Mouse (Mus musculus): ENCODE measurements around the gene Slc45a2. TPM values are rescaled to one million over a fixed set of nuclear protein-coding genes. Genes with fewer than 3 reads are reported as not detected.
A peak's percentile ranks its signal among the peaks of the same experiment; 100 is the strongest.

The Slc45a2 gene
- 0.05 TPM in 1 of 2 replicates, not detected in the other for polyA plus RNA-seq (2015; fragmentation: Nextera tagmentation; extraction: Ambion mirVana)

GRCm38 (mm10) chr15:11000421-11000820 is at the start of gene Slc45a2:
Gene Slc45a2 (plus strand): TSS chr15:11000721.
- Histone ChIP-seq H3K9ac (ENCODE audit: low read depth, low read length) (no peak within 1 kb of the TSS), H3K27ac (ENCODE audit: low read length) (no peak within 1 kb of the TSS), H3K4me1 (ENCODE audit: control insufficient read depth, low read depth, low read length) (no peaks in the 10 kb centered on the region), H3K36me3 (ENCODE audit: control insufficient read depth, insufficient read depth) (no peaks in the 10 kb centered on the region), H3K4me3 (ENCODE audit: low read depth, low read length) (no peak within 1 kb of the TSS), H3K4me2 (ENCODE audit: low read depth, low read length) (no peak within 1 kb of the TSS), H3K9me3 (replicated peaks; ENCODE audit: control insufficient read depth, low read length) (no peaks in the 10 kb centered on the region), H3K27me3 (ENCODE audit: control insufficient read depth, insufficient read depth, low read depth, low read length) (no peaks in the 10 kb centered on the region)
- WGBS (ENCODE audit: insufficient replicate concordance), result 69% methylated on average over 7 of the region's 7 CpGs
- ATAC-seq (ENCODE audit: low read depth), result no peak

GRCm38 (mm10) chr15:10951951-10952759 is 48.4 kb upstream of the Slc45a2 start, which contains the start of gene C1qtnf3:
Gene C1qtnf3 (plus strand): TSS chr15:10952332.
- H3K4me1 ChIP-seq (ENCODE audit: control insufficient read depth, low read depth, low read length), result no peaks in the 10 kb centered on the region; the same call in 1 of the 2 replicates
- ATAC-seq (ENCODE audit: low read depth), result no peak
- no peak within 1 kb of the TSS for H3K4me2 ChIP-seq (ENCODE audit: low read depth, low read length)
- H3K36me3 ChIP-seq (ENCODE audit: control insufficient read depth, insufficient read depth), result no peaks in the 10 kb centered on the region
- no peak within 1 kb of the TSS for H3K9ac ChIP-seq (ENCODE audit: low read depth, low read length)
- H3K27ac ChIP-seq (ENCODE audit: low read length), result no peak within 1 kb of the TSS
- no peak within 1 kb of the TSS for H3K4me3 ChIP-seq (ENCODE audit: low read depth, low read length)
- 70% methylated on average over 23 of the region's 23 CpGs for WGBS (ENCODE audit: insufficient replicate concordance)
- H3K9me3 ChIP-seq (replicated peaks; ENCODE audit: control insufficient read depth, low read length), result no peaks in the 10 kb centered on the region
- no peaks in the 10 kb centered on the region for H3K27me3 ChIP-seq (ENCODE audit: control insufficient read depth, insufficient read depth, low read depth, low read length)

- no peaks in the 10 kb centered on the region for H3K36me3 ChIP-seq (ENCODE audit: control insufficient read depth, insufficient read depth)
- H3K4me1 ChIP-seq (ENCODE audit: control insufficient read depth, low read depth, low read length), result no peaks in the 10 kb centered on the region; the same call in 1 of the 2 replicates
- WGBS (ENCODE audit: insufficient replicate concordance), result 42% methylated on average over 4 of the region's 4 CpGs
- no peak for ATAC-seq (ENCODE audit: low read depth)
- H3K9me3 ChIP-seq (replicated peaks; ENCODE audit: control insufficient read depth, low read length), result no peaks in the 10 kb centered on the region
- no peak overlapping the region for H3K4me3 ChIP-seq (ENCODE audit: low read depth, low read length)
- no peak overlapping the region for H3K9ac ChIP-seq (ENCODE audit: low read depth, low read length)
- no peak overlapping the region for H3K4me2 ChIP-seq (ENCODE audit: low read depth, low read length)
- no peaks in the 10 kb centered on the region for H3K27me3 ChIP-seq (ENCODE audit: control insufficient read depth, insufficient read depth, low read depth, low read length)
- H3K27ac ChIP-seq (ENCODE audit: low read length), result no peak overlapping the region
These were observed 47.7 kb upstream of the Slc45a2 start for GRCm38 (mm10) chr15:10952760-10953305.

- H3K4me3 ChIP-seq (ENCODE audit: low read depth, low read length), result no peak overlapping the region
- no peak for ATAC-seq (ENCODE audit: low read depth)
- no peak overlapping the region for H3K27ac ChIP-seq (ENCODE audit: low read length)
- H3K4me2 ChIP-seq (ENCODE audit: low read depth, low read length), result no peak overlapping the region
- peaks cover 2% of the 10 kb centered on the region; the same call in 1 of the 2 replicates for H3K4me1 ChIP-seq (ENCODE audit: control insufficient read depth, low read depth, low read length)
- no peak overlapping the region for H3K9ac ChIP-seq (ENCODE audit: low read depth, low read length)
- H3K27me3 ChIP-seq (ENCODE audit: control insufficient read depth, insufficient read depth, low read depth, low read length), result no peaks in the 10 kb centered on the region
- no peaks in the 10 kb centered on the region for H3K9me3 ChIP-seq (replicated peaks; ENCODE audit: control insufficient read depth, low read length)
- WGBS (ENCODE audit: insufficient replicate concordance), result 14% methylated on average over 1 of the region's 1 CpGs
- no peaks in the 10 kb centered on the region for H3K36me3 ChIP-seq (ENCODE audit: control insufficient read depth, insufficient read depth)
These were observed 47.1 kb upstream of the Slc45a2 start for GRCm38 (mm10) chr15:10953465-10953864.

- no peaks in the 10 kb centered on the region for H3K9me3 ChIP-seq (replicated peaks; ENCODE audit: control insufficient read depth, low read length)
- peak; percentile 54 for ATAC-seq (ENCODE audit: low read depth)
- no peaks in the 10 kb centered on the region for H3K27me3 ChIP-seq (ENCODE audit: control insufficient read depth, insufficient read depth, low read depth, low read length)
- H3K4me2 ChIP-seq (ENCODE audit: low read depth, low read length), result peak overlapping the region; percentile 5; the same call in 1 of the 2 replicates
- no peaks in the 10 kb centered on the region for H3K36me3 ChIP-seq (ENCODE audit: control insufficient read depth, insufficient read depth)
- WGBS (ENCODE audit: insufficient replicate concordance), result 51% methylated on average over 6 of the region's 6 CpGs
- H3K9ac ChIP-seq (ENCODE audit: low read depth, low read length), result no peak overlapping the region
- peak overlapping the region; percentile 52 for H3K27ac ChIP-seq (ENCODE audit: low read length)
- H3K4me1 ChIP-seq (ENCODE audit: control insufficient read depth, low read depth, low read length), result peaks cover 2% of the 10 kb centered on the region; the same call in 1 of the 2 replicates
- H3K4me3 ChIP-seq (ENCODE audit: low read depth, low read length), result no peak overlapping the region
These were observed 46.0 kb upstream of the Slc45a2 start for GRCm38 (mm10) chr15:10954381-10955016.

- ATAC-seq (ENCODE audit: low read depth), result no peak
These were observed 45.4 kb upstream of the Slc45a2 start for GRCm38 (mm10) chr15:10955156-10955555.

GRCm38 (mm10) chr15:10956706-10957105 is 43.8 kb upstream of the Slc45a2 start:
- Histone ChIP-seq H3K4me3 (ENCODE audit: low read depth, low read length) (no peak overlapping the region), H3K9me3 (replicated peaks; ENCODE audit: control insufficient read depth, low read length) (no peaks in the 10 kb centered on the region), H3K36me3 (ENCODE audit: control insufficient read depth, insufficient read depth) (no peaks in the 10 kb centered on the region), H3K9ac (ENCODE audit: low read depth, low read length) (no peak overlapping the region), H3K27me3 (ENCODE audit: control insufficient read depth, insufficient read depth, low read depth, low read length) (no peaks in the 10 kb centered on the region), H3K4me1 (ENCODE audit: control insufficient read depth, low read depth, low read length) (peaks cover 2% of the 10 kb centered on the region; the same call in 1 of the 2 replicates), H3K4me2 (ENCODE audit: low read depth, low read length) (no peak overlapping the region), H3K27ac (ENCODE audit: low read length) (no peak overlapping the region)
- WGBS (ENCODE audit: insufficient replicate concordance), result 40% methylated on average over 3 of the region's 3 CpGs
- ATAC-seq (ENCODE audit: low read depth), result no peak

More at GRCm38 (mm10) chr15:10955156-10955555, 45.4 kb upstream of the Slc45a2 start:
- Histone ChIP-seq H3K9me3 (replicated peaks; ENCODE audit: control insufficient read depth, low read length) (no peaks in the 10 kb centered on the region), H3K4me2 (ENCODE audit: low read depth, low read length) (no peak overlapping the region), H3K9ac (ENCODE audit: low read depth, low read length) (no peak overlapping the region), H3K27me3 (ENCODE audit: control insufficient read depth, insufficient read depth, low read depth, low read length) (no peaks in the 10 kb centered on the region), H3K27ac (ENCODE audit: low read length) (no peak overlapping the region; the same call in 1 of the 2 replicates), H3K4me1 (ENCODE audit: control insufficient read depth, low read depth, low read length) (peaks cover 2% of the 10 kb centered on the region; the same call in 1 of the 2 replicates), H3K4me3 (ENCODE audit: low read depth, low read length) (no peak overlapping the region), H3K36me3 (ENCODE audit: control insufficient read depth, insufficient read depth) (no peaks in the 10 kb centered on the region)
- 42% methylated on average over 5 of the region's 5 CpGs for WGBS (ENCODE audit: insufficient replicate concordance)

GRCm38 (mm10) chr15:10959277-10960026 is 41.1 kb upstream of the Slc45a2 start:
- H3K27ac ChIP-seq (ENCODE audit: low read length), result no peak overlapping the region; the same call in 1 of the 2 replicates
- peak; percentile 70 for ATAC-seq (ENCODE audit: low read depth)
- no peaks in the 10 kb centered on the region for H3K9me3 ChIP-seq (replicated peaks; ENCODE audit: control insufficient read depth, low read length)
- no peak overlapping the region for H3K4me2 ChIP-seq (ENCODE audit: low read depth, low read length)
- H3K27me3 ChIP-seq (ENCODE audit: control insufficient read depth, insufficient read depth, low read depth, low read length), result no peaks in the 10 kb centered on the region
- H3K9ac ChIP-seq (ENCODE audit: low read depth, low read length), result no peak overlapping the region
- H3K4me3 ChIP-seq (ENCODE audit: low read depth, low read length), result no peak overlapping the region
- no peaks in the 10 kb centered on the region for H3K36me3 ChIP-seq (ENCODE audit: control insufficient read depth, insufficient read depth)
- H3K4me1 ChIP-seq (ENCODE audit: control insufficient read depth, low read depth, low read length), result peaks cover 2% of the 10 kb centered on the region; the same call in 1 of the 2 replicates
- WGBS (ENCODE audit: insufficient replicate concordance), result 61% methylated on average over 15 of the region's 15 CpGs

Measured in liver, embryonic 16.5 days (tissue).